Mouse (Mus musculus) erythroblast, embryonic 14.5 days (primary cell): ENCODE results near the gene Spr. TPM values are rescaled to one million over a fixed set of nuclear protein-coding genes. Genes with fewer than 3 reads are reported as not detected.
A peak's percentile ranks its signal among the peaks of the same experiment; 100 is the strongest.
"Not testable (repeated sequence)": the region's sequence is repeated elsewhere in the genome, so short reads cannot be mapped to it uniquely, and the experiment has no call there.

Experiments
- H3K27me3 ChIP-seq: 2 replicates; pipeline ENCODE4 v1.6.1; 2012; ENCODE audit warnings: inconsistent platforms; ENCODE audit not compliant: control insufficient read depth
- H3K36me3 ChIP-seq: 2 replicates; pipeline ENCODE4 v1.6.1; 2012; ENCODE audit warnings: mild to moderate bottlenecking, inconsistent platforms; ENCODE audit not compliant: control insufficient read depth
- H3K4me1 ChIP-seq: 2 replicates; pipeline ENCODE4 v1.6.1; 2012; ENCODE audit warnings: inconsistent platforms; ENCODE audit not compliant: control insufficient read depth
- H3K4me3 ChIP-seq: replicated peaks from 2 replicates; pipeline ENCODE3; 2012; ENCODE audit warnings: moderate library complexity, mild to moderate bottlenecking, inconsistent platforms
- H3K9me3 ChIP-seq: 2 replicates; pipeline ENCODE4 v1.6.1; 2012; ENCODE audit warnings: low read length, inconsistent platforms, mixed read lengths; ENCODE audit not compliant: control insufficient read depth
- GATA1 ChIP-seq: IDR thresholded peaks from 2 replicates; pipeline ENCODE4 v1.6.1; 2012; ENCODE audit warnings: low read length, inconsistent platforms, mixed read lengths
- TAL1 ChIP-seq: IDR thresholded peaks from 3 replicates; pipeline ENCODE4 v1.6.1; 2012; ENCODE audit warnings: low read length, inconsistent platforms, mixed read lengths
- polyA plus RNA-seq: library from polyadenylated mRNA; stranded (reverse); fragments of >175 nt; gene quantifications from 2 replicates; pipeline ENCODE4 v1.2.3, GENCODE M21; 2012

The Spr gene
- polyA plus RNA-seq, result 0.86 and 1.1 TPM in 2 replicates

- Histone ChIP-seq H3K36me3 (peaks cover 6% of the 10 kb centered on the region), H3K27me3 (no peaks in the 10 kb centered on the region), H3K4me3 (peak within 1 kb of the TSS; percentile 79), H3K9me3 (no peaks in the 10 kb centered on the region), H3K4me1 (peaks cover 13% of the 10 kb centered on the region)
- TF ChIP-seq GATA1 (no peak), TAL1 (no peak)
Observed at GRCm38 (mm10) chr6:85137217-85138035, at the start of gene Spr. Gene Spr, minus strand, starts transcription at chr6:85137766.

- Histone ChIP-seq H3K36me3 (no peaks in the 10 kb centered on the region), H3K27me3 (peaks cover 78% of the 10 kb centered on the region), H3K9me3 (no peaks in the 10 kb centered on the region; the same call in 1 of the 2 replicates), H3K4me1 (no peaks in the 10 kb centered on the region), H3K4me3 (no peak overlapping the region)
- TF ChIP-seq TAL1 (no peak), GATA1 (no peak)
Observed at GRCm38 (mm10) chr6:85186744-85187059, 49.1 kb upstream of the Spr start.

- Histone ChIP-seq H3K27me3 (peaks cover 72% of the 10 kb centered on the region), H3K36me3 (no peaks in the 10 kb centered on the region), H3K4me3 (no peak overlapping the region)
Observed at GRCm38 (mm10) chr6:85186033-85186743, 48.6 kb upstream of the Spr start.

GRCm38 (mm10) chr6:85183951-85184350 lies 46.4 kb upstream of the Spr start:
- H3K4me3 ChIP-seq, result no peak overlapping the region
- H3K4me1 ChIP-seq, result no peaks in the 10 kb centered on the region
- no peak for TF ChIP-seq GATA1
- no peak for TF ChIP-seq TAL1
- peaks cover 50% of the 10 kb centered on the region for H3K27me3 ChIP-seq
- H3K36me3 ChIP-seq, result no peaks in the 10 kb centered on the region
- no peaks in the 10 kb centered on the region; the same call in 1 of the 2 replicates for H3K9me3 ChIP-seq

More at GRCm38 (mm10) chr6:85186033-85186743, 48.6 kb upstream of the Spr start:
- H3K4me1 ChIP-seq, result no peaks in the 10 kb centered on the region
- no peaks in the 10 kb centered on the region; the same call in 1 of the 2 replicates for H3K9me3 ChIP-seq
- TF ChIP-seq TAL1 (no peak), GATA1 (no peak)

- Histone ChIP-seq H3K9me3 (no peaks in the 10 kb centered on the region), H3K4me3 (no peak overlapping the region), H3K4me1 (no peaks in the 10 kb centered on the region), H3K36me3 (no peaks in the 10 kb centered on the region), H3K27me3 (peaks cover 12% of the 10 kb centered on the region)
- TF ChIP-seq TAL1 (no peak), GATA1 (no peak)
Observed at GRCm38 (mm10) chr6:85180036-85180435, 42.5 kb upstream of the Spr start.

- Histone ChIP-seq H3K36me3 (no peaks in the 10 kb centered on the region), H3K4me1 (no peaks in the 10 kb centered on the region), H3K9me3 (no peaks in the 10 kb centered on the region), H3K27me3 (peaks cover 9% of the 10 kb centered on the region), H3K4me3 (no peak overlapping the region)
- no peak for TF ChIP-seq GATA1
- TF ChIP-seq TAL1, result no peak
Observed at GRCm38 (mm10) chr6:85179569-85179968, 42.0 kb upstream of the Spr start.

- Histone ChIP-seq H3K4me1 (no peaks in the 10 kb centered on the region), H3K36me3 (no peaks in the 10 kb centered on the region), H3K27me3 (0 out of 2 replicates have a peak, but pooled peaks cover 3% of the 10 kb centered on the region), H3K4me3 (no peak overlapping the region), H3K9me3 (no peaks in the 10 kb centered on the region)
- TF ChIP-seq TAL1 (no peak), GATA1 (no peak)
Observed at GRCm38 (mm10) chr6:85165440-85165921, 27.9 kb upstream of the Spr start.

- Histone ChIP-seq H3K36me3 (no peaks in the 10 kb centered on the region), H3K4me1 (peaks cover 5% of the 10 kb centered on the region), H3K4me3 (no peak overlapping the region), H3K9me3 (no peaks in the 10 kb centered on the region), H3K27me3 (peaks cover 4% of the 10 kb centered on the region)
- TF ChIP-seq GATA1 (no peak), TAL1 (no peak)
Observed at GRCm38 (mm10) chr6:85160201-85160923, 22.8 kb upstream of the Spr start.

GRCm38 (mm10) chr6:85159092-85159760 lies 21.7 kb upstream of the Spr start:
- not testable (repeated sequence) for H3K36me3 ChIP-seq, H3K4me3 ChIP-seq, H3K9me3 ChIP-seq, H3K4me1 ChIP-seq
- peaks cover 13% of the 10 kb centered on the region for H3K27me3 ChIP-seq

GRCm38 (mm10) chr6:85158040-85158804 lies 20.7 kb upstream of the Spr start:
- H3K9me3 ChIP-seq, H3K4me3 ChIP-seq, H3K36me3 ChIP-seq, H3K4me1 ChIP-seq: not testable (repeated sequence)
- peaks cover 13% of the 10 kb centered on the region for H3K27me3 ChIP-seq

- not testable (repeated sequence) for H3K9me3 ChIP-seq, H3K4me3 ChIP-seq, H3K36me3 ChIP-seq, H3K4me1 ChIP-seq
- H3K27me3 ChIP-seq, result peaks cover 13% of the 10 kb centered on the region
Observed at GRCm38 (mm10) chr6:85156551-85156950, 19.0 kb upstream of the Spr start.
